Mouse (Mus musculus) lung, postnatal 0 days (tissue): Measurements from ENCODE around the gene Galr3.

Experiments
- CTCF ChIP-seq: IDR thresholded peaks from 2 replicates; pipeline ENCODE4 v1.5.1; 2016; ENCODE audit warnings: antibody characterized with exemption, mild to moderate bottlenecking
- EP300 ChIP-seq: IDR thresholded peaks from 2 replicates; pipeline ENCODE4 v1.6.1; 2016; ENCODE audit warnings: antibody characterized with exemption, mild to moderate bottlenecking, control low read depth

DNA sequence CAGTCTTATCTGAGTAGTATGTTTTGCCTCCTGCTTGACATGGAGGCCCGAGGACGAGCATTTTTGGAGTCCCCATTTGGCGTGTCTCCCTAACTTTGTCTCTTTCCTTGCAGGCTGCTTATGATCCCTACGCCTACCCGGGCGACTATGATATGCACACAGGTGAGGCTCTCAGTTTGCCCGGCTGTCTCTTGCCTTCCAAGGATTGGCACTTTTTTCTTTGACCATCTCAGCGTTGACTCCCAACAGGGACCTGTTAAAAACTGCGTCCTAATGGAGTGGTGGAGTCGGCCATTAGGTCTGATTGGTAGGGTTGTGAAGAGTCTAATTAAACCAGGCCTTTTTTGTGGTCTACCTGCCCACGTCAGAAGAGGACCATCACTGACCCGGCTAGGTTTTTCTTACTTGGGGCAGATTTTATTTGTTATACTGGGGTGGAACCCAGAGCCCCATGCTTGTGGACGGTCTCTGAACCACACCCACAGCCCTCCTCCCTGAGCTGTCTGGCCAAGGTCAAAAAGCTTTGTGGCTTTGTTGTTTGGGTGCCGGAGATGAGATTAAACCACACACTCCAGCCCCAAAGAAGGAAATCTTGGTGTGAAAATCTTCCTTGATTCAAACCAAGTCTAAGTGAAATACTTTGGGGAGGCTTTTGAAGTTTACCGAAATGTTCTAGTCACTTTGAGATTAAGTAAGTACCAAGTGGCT lies 34.1 kb downstream of the Galr3 start:
- no peak for TF ChIP-seq EP300
- TF ChIP-seq CTCF, result no peak
